Mouse (Mus musculus) heart, postnatal 4 days (tissue): ENCODE data around the gene Hydin. TPM values are rescaled to one million over a fixed set of nuclear protein-coding genes. Genes with fewer than 3 reads are reported as not detected.

Source experiments
- DNase-seq: peaks from one replicate; pipeline ENCODE4 v3.0.0; 2021
- microRNA-seq, 2 experiments: library from miRNA; unstranded; fragments of <30 nt; microRNA quantifications; one replicate each; pipeline ENCODE4 v1.2.0; 2021 to 2022
- total RNA-seq, 2 experiments: library from RNA; stranded (reverse); gene quantifications; 2 replicates each; pipeline ENCODE4 v1.2.3; 2021

Gene Hydin
- total RNA-seq, 2 experiments from 2014 or later, result 0.14 to 0.16 TPM

GRCm38 (mm10) chr8:110643177-110643576 is 376.4 kb downstream of the Hydin start:
- DNase-seq, result no peak

GRCm38 (mm10) chr8:110644422-110644821 is 377.6 kb downstream of the Hydin start:
- DNase-seq, result no peak

- no peak for DNase-seq
Measured at GRCm38 (mm10) chr8:110644901-110645300, 378.1 kb downstream of the Hydin start.

- no peak for DNase-seq
Measured at GRCm38 (mm10) chr8:110645340-110645739, 378.6 kb downstream of the Hydin start.

GRCm38 (mm10) chr8:110646064-110646463 is 379.3 kb downstream of the Hydin start:
- DNase-seq, result peak; percentile 90

- no peak for DNase-seq
Measured at GRCm38 (mm10) chr8:110648577-110648976, 381.8 kb downstream of the Hydin start.

GRCm38 (mm10) chr8:110649286-110649685 is 382.5 kb downstream of the Hydin start:
- DNase-seq, result no peak

- DNase-seq, result peak; percentile 55
Measured at GRCm38 (mm10) chr8:110650838-110651237, 384.1 kb downstream of the Hydin start.

- no peak for DNase-seq
Measured at GRCm38 (mm10) chr8:110651847-110652246, 385.1 kb downstream of the Hydin start.

- DNase-seq, result no peak
Measured at GRCm38 (mm10) chr8:110654075-110655060, 387.6 kb downstream of the Hydin start.

- DNase-seq, result no peak
Measured at GRCm38 (mm10) chr8:110655827-110656226, 389.1 kb downstream of the Hydin start.

- DNase-seq, result no peak
Measured at GRCm38 (mm10) chr8:110657661-110658060, 390.9 kb downstream of the Hydin start.

Small RNA genes lying within 50 kb of the gene (microRNA-seq; reads per million reads assigned to microRNA genes)
- gene Gm44489 (0 reads per million in 2 experiments), gene Gm47306 (0 reads per million in 2 experiments)

Other genes starting within 250 kb of the Hydin start
- 1 to 10 TPM; 2.1 to 4.0 TPM for gene Chst4, start 227.2 kb upstream of the Hydin start, total RNA-seq
- gene Zfp612, start 187.2 kb upstream of the Hydin start, total RNA-seq, result 1 to 10 TPM; 6.2 to 6.3 TPM
- gene Gm21964, start 165.8 kb upstream of the Hydin start, total RNA-seq, result not detected
- not detected for gene Gm17720, start 164.2 kb upstream of the Hydin start, total RNA-seq
- gene Calb2, start 98.8 kb upstream of the Hydin start, total RNA-seq, result under 1 TPM; 0.31 to 0.65 TPM
- 1 to 10 TPM; 3.9 to 4.5 TPM for gene Cmtr2, start 51.3 kb upstream of the Hydin start, total RNA-seq